Mouse (Mus musculus) midbrain, embryonic 16.5 days (tissue): Measurements from ENCODE around the gene Tsnax. TPM values are rescaled to one million over a fixed set of nuclear protein-coding genes. Genes with fewer than 3 reads are reported as not detected.
A peak's percentile ranks its signal among the peaks of the same experiment; 100 is the strongest.

Experiments
- ATAC-seq: fragments of 200-750 bp; cut with Nextera tagmentation; 2 replicates; pipeline ENCODE4 v1.8.0; 2017; ENCODE audit warnings: moderate TSS enrichment
- H3K27ac ChIP-seq: fragments of 300-500 bp; sonication (generic); 2 replicates; pipeline ENCODE4 v1.5.1; 2014; ENCODE audit warnings: mild to moderate bottlenecking, low read length, mixed read lengths
- H3K27me3 ChIP-seq: fragments of 300-500 bp; sonication (generic); 2 replicates; pipeline ENCODE4 v1.6.1; 2014; ENCODE audit warnings: low read depth, low read length, mixed read lengths; ENCODE audit not compliant: control insufficient read depth, insufficient read depth
- H3K36me3 ChIP-seq: fragments of 300-500 bp; sonication (generic); 2 replicates; pipeline ENCODE4 v1.6.1; 2014; ENCODE audit warnings: mild to moderate bottlenecking, low read length, moderate library complexity, mixed read lengths; ENCODE audit not compliant: control insufficient read depth, insufficient read depth
- H3K4me1 ChIP-seq: fragments of 300-500 bp; sonication (generic); 2 replicates; pipeline ENCODE4 v1.6.1; 2014; ENCODE audit warnings: mild to moderate bottlenecking, low read length, mixed read lengths; ENCODE audit not compliant: control insufficient read depth, insufficient read depth
- H3K4me2 ChIP-seq: fragments of 300-500 bp; sonication (generic); 2 replicates; pipeline ENCODE4 v1.6.1; 2014; ENCODE audit warnings: mild to moderate bottlenecking, low read length, mixed read lengths
- H3K4me3 ChIP-seq: fragments of 300-500 bp; sonication (generic); 2 replicates; pipeline ENCODE4 v1.5.1; 2014; ENCODE audit warnings: low read depth, mild to moderate bottlenecking, low read length, moderate library complexity, mixed read lengths
- H3K9ac ChIP-seq: fragments of 300-500 bp; sonication (generic); 2 replicates; pipeline ENCODE4 v1.6.1; 2014; ENCODE audit warnings: low read depth, low read length, mixed read lengths
- H3K9me3 ChIP-seq: fragments of 300-500 bp; sonication (generic); replicated peaks from 2 replicates; pipeline ENCODE4 v1.6.1; 2014; ENCODE audit warnings: mild to moderate bottlenecking, low read length, mixed read lengths; ENCODE audit not compliant: control insufficient read depth, poor library complexity, severe bottlenecking
- WGBS: fragments of 180-500 bp; shearing (Covaris S2); extraction: QIAGEN DNeasy Blood & Tissue Kit; methylation state at CpG from one replicate; pipeline ENCODE4 v1.1.7; 2014; 5-methylcytosine and 5-hydroxymethylcytosine counted together
- polyA plus RNA-seq: library from polyadenylated mRNA; unstranded; fragments of >200 nt; fragmentation: Nextera tagmentation; extraction: Ambion mirVana; gene quantifications from 2 replicates; pipeline ENCODE4 v1.2.1, GENCODE M21; 2015

Tsnax gene
- polyA plus RNA-seq, 1 experiment from 2014 or later = 243 TPM

GRCm38 (mm10) chr8:125052026-125052425 is 39.2 kb downstream of the Tsnax start:
- H3K36me3 ChIP-seq = no peaks in the 10 kb centered on the region
- H3K9me3 ChIP-seq = no peaks in the 10 kb centered on the region
- H3K4me2 ChIP-seq = no peak overlapping the region
- no peak overlapping the region for H3K4me3 ChIP-seq
- no peak overlapping the region for H3K9ac ChIP-seq
- peaks cover 29% of the 10 kb centered on the region for H3K27me3 ChIP-seq
- no peak for ATAC-seq
- 31% methylated on average over 2 of the region's 2 CpGs for WGBS
- no peak overlapping the region for H3K27ac ChIP-seq
- peaks cover 4% of the 10 kb centered on the region; the same call in 1 of the 2 replicates for H3K4me1 ChIP-seq

DNA sequence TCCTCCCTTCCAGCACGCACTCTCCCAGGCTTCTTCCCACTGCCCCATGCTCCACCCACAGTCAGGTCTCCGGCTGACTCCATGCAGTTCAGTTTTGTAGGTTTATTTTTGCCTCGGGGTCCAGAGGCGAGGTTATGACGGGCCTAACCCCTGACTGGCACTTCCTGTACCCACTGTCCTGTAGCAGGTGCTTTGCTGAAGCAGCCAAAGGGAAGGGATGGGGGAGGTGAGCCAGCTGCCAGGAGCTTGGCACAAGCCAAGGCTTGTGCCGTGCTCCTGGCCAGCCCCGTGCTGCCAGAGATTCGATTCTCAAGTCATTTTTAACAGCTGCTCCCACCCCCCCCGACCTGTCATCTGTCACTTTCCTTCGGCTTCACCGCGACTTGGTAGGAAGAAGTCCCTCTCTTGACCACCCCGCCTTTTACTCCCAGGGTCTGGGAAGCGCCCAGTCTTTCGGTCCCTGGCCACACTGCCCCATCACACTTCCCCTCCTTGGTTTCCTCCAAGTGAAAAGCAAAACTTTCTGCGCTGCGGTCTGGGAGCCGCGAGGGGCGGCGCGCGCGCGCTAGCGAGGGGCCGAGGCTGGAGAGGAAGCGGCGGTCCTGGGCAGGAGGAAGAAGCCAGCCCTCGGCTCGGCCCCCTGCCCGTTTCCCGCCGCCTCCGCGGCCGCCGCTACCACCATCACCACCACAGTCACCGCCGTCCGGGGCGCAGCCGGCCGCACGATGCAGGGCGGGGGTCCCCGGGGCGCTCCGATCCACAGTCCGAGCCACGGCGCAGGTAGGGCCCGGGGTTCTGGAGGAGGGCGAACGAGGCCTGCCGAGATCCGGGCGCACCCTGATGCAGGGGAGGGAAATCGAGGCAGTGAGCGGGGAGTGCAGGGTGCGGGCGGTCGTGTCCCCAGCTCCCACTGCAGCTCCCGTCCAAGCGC is 41.0 kb downstream of the Tsnax start, which contains the start of gene Disc1:
Gene Disc1, plus strand, starts transcription at position 691 of the 931 bp plus-strand sequence.
- Histone ChIP-seq H3K27ac (peak within 1 kb of the TSS; percentile 74), H3K9me3 (no peaks in the 10 kb centered on the region), H3K9ac (peak within 1 kb of the TSS; percentile 79), H3K27me3 (peaks cover 29% of the 10 kb centered on the region), H3K4me2 (peak within 1 kb of the TSS; percentile 93), H3K4me3 (peak within 1 kb of the TSS; percentile 68), H3K36me3 (no peaks in the 10 kb centered on the region), H3K4me1 (peaks cover 4% of the 10 kb centered on the region; the same call in 1 of the 2 replicates)
- 3% methylated on average over 59 of the region's 65 CpGs for WGBS
- peak; percentile 60 for ATAC-seq

DNA sequence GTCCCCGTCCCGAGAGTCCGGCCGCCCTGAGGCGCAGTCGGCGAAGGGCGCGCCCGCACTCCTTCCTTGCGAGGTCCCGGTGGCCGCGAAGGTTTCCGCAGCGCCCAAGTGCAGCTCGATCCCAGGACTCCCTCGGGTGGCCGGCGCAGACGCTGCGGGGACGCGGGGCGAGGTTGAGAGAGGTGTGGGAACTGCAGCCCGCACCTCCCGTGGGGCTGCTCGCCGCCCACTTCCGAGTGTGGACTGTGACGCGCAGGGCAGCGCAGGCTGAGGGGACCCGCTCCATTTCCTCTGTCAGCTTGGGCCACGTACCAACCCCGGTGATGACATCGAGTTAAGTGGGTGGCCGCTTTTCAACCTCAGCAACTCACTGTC is 41.6 kb downstream of the Tsnax start:
- Histone ChIP-seq H3K27me3 (peaks cover 29% of the 10 kb centered on the region), H3K4me3 (peak overlapping the region; percentile 68), H3K27ac (peak overlapping the region; percentile 74), H3K4me1 (peaks cover 4% of the 10 kb centered on the region; the same call in 1 of the 2 replicates), H3K9me3 (no peaks in the 10 kb centered on the region), H3K4me2 (peak overlapping the region; percentile 93), H3K9ac (peak overlapping the region; percentile 79), H3K36me3 (no peaks in the 10 kb centered on the region)
- WGBS = under 1% methylated on average over 31 of the region's 38 CpGs
- peak; percentile 79 for ATAC-seq

DNA sequence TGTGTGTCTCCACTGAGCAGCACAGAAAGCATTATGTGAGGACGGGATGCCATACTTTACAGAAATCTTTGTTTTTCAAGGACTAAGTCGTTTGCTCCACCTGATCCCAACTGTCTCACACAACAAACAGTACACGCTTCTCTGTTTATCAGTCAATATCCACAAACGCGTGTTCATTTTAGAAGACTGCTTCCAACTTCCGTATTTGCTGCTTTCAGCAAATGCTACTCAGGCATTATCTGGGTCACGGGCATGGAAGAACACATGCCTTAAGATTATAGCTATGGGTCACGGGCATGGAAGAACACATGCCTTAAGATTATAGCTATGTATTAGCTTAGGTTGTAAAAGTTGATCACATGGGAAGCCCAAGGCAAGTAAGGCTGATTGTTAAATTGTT is 48.1 kb downstream of the Tsnax start:
- Histone ChIP-seq H3K9ac (no peak overlapping the region), H3K27ac (no peak overlapping the region), H3K27me3 (no peaks in the 10 kb centered on the region), H3K9me3 (no peaks in the 10 kb centered on the region), H3K36me3 (no peaks in the 10 kb centered on the region), H3K4me1 (no peaks in the 10 kb centered on the region), H3K4me3 (no peak overlapping the region), H3K4me2 (no peak overlapping the region)
- no peak for ATAC-seq
- WGBS = 82% methylated on average over 8 of the region's 8 CpGs

DNA sequence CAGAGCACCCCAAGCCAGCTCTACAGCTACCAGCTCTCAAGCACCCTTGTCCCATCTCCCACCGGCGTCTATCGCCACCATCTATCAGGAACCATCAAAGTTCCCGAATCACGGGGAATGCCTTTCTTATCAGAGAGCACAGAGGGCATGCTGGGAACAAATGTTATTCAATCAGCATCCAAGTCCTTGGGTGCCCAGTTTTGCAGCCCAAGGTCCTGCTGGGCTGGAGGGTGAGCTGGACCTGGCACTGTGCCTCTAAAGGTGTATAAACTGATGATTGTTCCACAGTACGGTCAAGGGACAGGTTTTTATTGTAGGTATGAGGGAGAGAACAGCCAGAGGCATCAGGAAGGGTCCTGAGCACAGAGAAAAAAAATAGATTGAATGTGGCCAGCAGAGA is 52.8 kb downstream of the Tsnax start:
- no peaks in the 10 kb centered on the region for H3K9me3 ChIP-seq
- no peak overlapping the region for H3K4me3 ChIP-seq
- no peaks in the 10 kb centered on the region for H3K27me3 ChIP-seq
- no peak overlapping the region for H3K4me2 ChIP-seq
- 84% methylated on average over 6 of the region's 6 CpGs for WGBS
- no peak for ATAC-seq
- no peak overlapping the region for H3K9ac ChIP-seq
- H3K36me3 ChIP-seq = no peaks in the 10 kb centered on the region
- no peak overlapping the region for H3K27ac ChIP-seq
- 0 out of 2 replicates have a peak, but pooled peaks cover 2% of the 10 kb centered on the region for H3K4me1 ChIP-seq

DNA sequence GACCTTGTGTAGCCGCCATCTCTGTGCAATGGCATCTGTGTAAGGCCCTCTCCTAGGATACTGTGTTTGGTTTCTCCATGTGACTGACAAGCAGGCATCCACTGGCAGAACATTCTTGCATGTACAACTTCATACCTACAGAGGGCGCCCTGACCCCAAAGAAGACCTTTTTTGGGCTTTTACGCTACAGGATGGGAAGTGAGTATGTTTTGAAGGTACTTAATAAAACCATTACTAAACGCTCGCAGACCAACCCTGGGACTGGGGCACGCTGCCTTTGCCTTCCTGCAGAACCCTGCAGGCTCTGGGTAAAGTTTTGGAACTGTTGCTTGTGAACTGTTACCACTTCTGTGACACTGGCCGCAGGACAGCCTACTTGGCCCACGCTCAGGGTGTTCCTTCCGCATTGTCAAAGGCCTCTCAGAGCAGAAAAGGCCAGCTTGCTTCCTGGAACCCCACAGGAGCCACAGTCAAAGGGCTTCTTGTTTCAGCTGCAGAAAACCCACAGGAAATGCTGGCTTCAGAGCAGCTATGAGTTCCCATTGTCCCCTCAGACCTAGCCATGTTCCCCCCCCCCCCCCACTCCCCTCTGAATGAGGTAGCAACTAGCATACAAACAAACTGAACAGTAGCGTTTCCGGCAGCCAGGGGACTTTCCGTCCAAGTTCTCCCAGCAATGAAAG is 54.3 kb downstream of the Tsnax start:
- WGBS = 33% methylated on average over 12 of the region's 12 CpGs
- H3K9me3 ChIP-seq = no peaks in the 10 kb centered on the region
- no peaks in the 10 kb centered on the region for H3K36me3 ChIP-seq
- peak; percentile 84 for ATAC-seq
- peak overlapping the region; percentile 69 for H3K27ac ChIP-seq
- no peaks in the 10 kb centered on the region for H3K27me3 ChIP-seq
- H3K4me3 ChIP-seq = no peak overlapping the region
- H3K4me2 ChIP-seq = no peak overlapping the region
- H3K9ac ChIP-seq = no peak overlapping the region
- H3K4me1 ChIP-seq = 0 out of 2 replicates have a peak, but pooled peaks cover 2% of the 10 kb centered on the region

GRCm38 (mm10) chr8:125067596-125067960 is 54.8 kb downstream of the Tsnax start:
- Histone ChIP-seq H3K9ac (no peak overlapping the region), H3K4me1 (0 out of 2 replicates have a peak, but pooled peaks cover 2% of the 10 kb centered on the region), H3K27ac (peak overlapping the region; percentile 28), H3K4me3 (no peak overlapping the region), H3K4me2 (no peak overlapping the region), H3K9me3 (no peaks in the 10 kb centered on the region), H3K36me3 (no peaks in the 10 kb centered on the region), H3K27me3 (no peaks in the 10 kb centered on the region)
- WGBS = 76% methylated on average over 9 of the region's 9 CpGs
- peak; percentile 62 for ATAC-seq

GRCm38 (mm10) chr8:125068146-125068905 is 55.5 kb downstream of the Tsnax start:
- Histone ChIP-seq H3K27me3 (no peaks in the 10 kb centered on the region), H3K36me3 (no peaks in the 10 kb centered on the region), H3K9ac (no peak overlapping the region), H3K27ac (peak overlapping the region; percentile 28), H3K9me3 (no peaks in the 10 kb centered on the region), H3K4me1 (0 out of 2 replicates have a peak, but pooled peaks cover 2% of the 10 kb centered on the region), H3K4me3 (no peak overlapping the region), H3K4me2 (no peak overlapping the region)
- 87% methylated on average over 6 of the region's 6 CpGs for WGBS
- no peak for ATAC-seq
